Mouse (Mus musculus): ENCODE results near the gene Banf2. TPM values are rescaled to one million over a fixed set of nuclear protein-coding genes. Genes with fewer than 3 reads are reported as not detected.
A peak's percentile ranks its signal among the peaks of the same experiment; 100 is the strongest.

Banf2 gene
- polyA plus RNA-seq, 1 experiment from 2014 or later: not detected

DNA sequence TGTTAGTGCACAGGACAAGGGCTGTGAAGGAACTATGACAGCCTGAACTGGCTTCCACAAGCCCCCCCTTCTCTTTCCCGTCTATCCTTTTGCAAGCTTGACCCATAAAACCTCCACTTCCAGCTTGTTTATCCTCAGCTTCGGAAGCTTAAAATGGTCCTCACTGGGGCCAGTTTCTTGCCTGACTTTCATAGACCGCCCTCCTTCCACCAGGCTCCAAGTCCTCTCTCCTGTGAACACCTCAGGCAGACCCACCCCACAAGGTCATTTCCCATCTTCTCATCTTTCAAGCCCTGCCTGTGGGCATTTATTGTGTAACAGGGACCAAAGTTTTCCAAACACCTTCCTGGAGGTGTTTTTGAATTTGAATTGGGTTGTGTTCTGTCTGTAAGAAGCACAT, 10.4 kb upstream of the Banf2 start:
- no peak for ATAC-seq (ENCODE audit: insufficient read depth)
- H3K4me3 ChIP-seq (ENCODE audit: low read depth, low read length): no peak overlapping the region
- no peak overlapping the region for H3K9ac ChIP-seq
- H3K36me3 ChIP-seq (ENCODE audit: insufficient read depth): no peaks in the 10 kb centered on the region
- WGBS: 50% methylated on average over 3 of the region's 3 CpGs
- H3K27ac ChIP-seq (ENCODE audit: low read depth): no peak overlapping the region
- no peaks in the 10 kb centered on the region for H3K27me3 ChIP-seq (ENCODE audit: insufficient read depth, low read length)
- no peaks in the 10 kb centered on the region for H3K9me3 ChIP-seq (ENCODE audit: low read depth, low read length)
- no peaks in the 10 kb centered on the region for H3K4me1 ChIP-seq (ENCODE audit: insufficient read depth)
- H3K4me2 ChIP-seq: no peak overlapping the region
- DNase-seq: no peak
- no peak for TF ChIP-seq CTCF (IDR thresholded peaks at IDR 0.05; ENCODE audit: low read depth)

- Histone ChIP-seq H3K4me3 (ENCODE audit: low read depth, low read length) (no peak overlapping the region), H3K9me3 (ENCODE audit: low read depth, low read length) (no peaks in the 10 kb centered on the region), H3K36me3 (ENCODE audit: insufficient read depth) (no peaks in the 10 kb centered on the region), H3K27ac (ENCODE audit: low read depth) (no peak overlapping the region), H3K4me1 (ENCODE audit: insufficient read depth) (no peaks in the 10 kb centered on the region), H3K4me2 (no peak overlapping the region), H3K9ac (no peak overlapping the region), H3K27me3 (ENCODE audit: insufficient read depth, low read length) (no peaks in the 10 kb centered on the region)
- TF ChIP-seq CTCF (IDR thresholded peaks at IDR 0.05; ENCODE audit: low read depth): no peak
- ATAC-seq (ENCODE audit: insufficient read depth) (no peak), DNase-seq (no peak)
- 69% methylated on average over 9 of the region's 9 CpGs for WGBS
These were observed 7.5 kb upstream of the Banf2 start for GRCm38 (mm10) chr2:144025361-144025760.

DNA sequence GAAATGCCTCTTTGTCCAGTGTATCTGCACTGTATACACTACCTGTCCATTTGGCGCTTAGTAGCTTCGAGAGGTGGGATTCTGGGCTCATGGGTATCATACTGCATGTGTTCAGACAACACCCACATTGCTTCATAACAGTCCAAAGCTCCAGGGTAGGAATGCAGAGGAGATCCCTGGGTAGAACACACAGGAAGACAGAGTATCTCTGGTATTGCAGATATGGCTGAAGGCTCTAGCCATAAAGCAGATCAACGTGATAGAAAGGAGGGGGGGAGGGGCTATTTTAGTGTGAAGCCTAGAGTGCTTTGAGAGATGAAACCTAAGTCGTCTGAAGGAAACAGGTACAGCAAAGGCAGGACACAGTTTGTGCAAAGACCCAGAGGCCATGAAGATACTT, 6.4 kb upstream of the Banf2 start:
- Histone ChIP-seq H3K27ac (ENCODE audit: low read depth) (no peak overlapping the region), H3K27me3 (ENCODE audit: insufficient read depth, low read length) (no peaks in the 10 kb centered on the region), H3K9ac (no peak overlapping the region), H3K4me1 (ENCODE audit: insufficient read depth) (no peaks in the 10 kb centered on the region), H3K4me3 (ENCODE audit: low read depth, low read length) (no peak overlapping the region), H3K36me3 (ENCODE audit: insufficient read depth) (no peaks in the 10 kb centered on the region), H3K4me2 (no peak overlapping the region), H3K9me3 (ENCODE audit: low read depth, low read length) (no peaks in the 10 kb centered on the region)
- DNase-seq (no peak), ATAC-seq (ENCODE audit: insufficient read depth) (no peak)
- WGBS: 64% methylated on average over 4 of the region's 4 CpGs
- TF ChIP-seq CTCF (IDR thresholded peaks at IDR 0.05; ENCODE audit: low read depth): no peak

- WGBS: 80% methylated on average over 7 of the region's 7 CpGs
These were observed 2.1 kb upstream of the Banf2 start for GRCm38 (mm10) chr2:144030791-144031190.

GRCm38 (mm10) chr2:144044726-144045125, 11.9 kb downstream of the Banf2 start:
- Histone ChIP-seq H3K9ac (no peak overlapping the region), H3K9me3 (ENCODE audit: low read depth, low read length) (peaks cover 4% of the 10 kb centered on the region; the same call in 1 of the 2 replicates), H3K27me3 (ENCODE audit: insufficient read depth, low read length) (no peaks in the 10 kb centered on the region), H3K4me1 (ENCODE audit: insufficient read depth) (no peaks in the 10 kb centered on the region), H3K4me2 (no peak overlapping the region), H3K27ac (ENCODE audit: low read depth) (no peak overlapping the region), H3K4me3 (ENCODE audit: low read depth, low read length) (no peak overlapping the region), H3K36me3 (ENCODE audit: insufficient read depth) (no peaks in the 10 kb centered on the region)
- DNase-seq: no peak
- no peak for ATAC-seq (ENCODE audit: insufficient read depth)
- WGBS: 72% methylated on average over 6 of the region's 6 CpGs
- no peak for TF ChIP-seq CTCF (IDR thresholded peaks at IDR 0.05; ENCODE audit: low read depth)

More at GRCm38 (mm10) chr2:144030791-144031190, 2.1 kb upstream of the Banf2 start:
- Histone ChIP-seq H3K4me3 (ENCODE audit: low read depth, low read length) (no peak overlapping the region), H3K9ac (no peak overlapping the region), H3K4me1 (ENCODE audit: insufficient read depth) (no peaks in the 10 kb centered on the region), H3K27me3 (ENCODE audit: insufficient read depth, low read length) (no peaks in the 10 kb centered on the region), H3K27ac (ENCODE audit: low read depth) (no peak overlapping the region), H3K36me3 (ENCODE audit: insufficient read depth) (no peaks in the 10 kb centered on the region), H3K9me3 (ENCODE audit: low read depth, low read length) (no peaks in the 10 kb centered on the region), H3K4me2 (no peak overlapping the region)
- TF ChIP-seq CTCF (IDR thresholded peaks at IDR 0.05; ENCODE audit: low read depth): no peak
- ATAC-seq (ENCODE audit: insufficient read depth) (no peak), DNase-seq (no peak)

GRCm38 (mm10) chr2:144045756-144046560, 13.1 kb downstream of the Banf2 start:
- Histone ChIP-seq H3K4me3 (ENCODE audit: low read depth, low read length) (no peak overlapping the region), H3K27me3 (ENCODE audit: insufficient read depth, low read length) (no peaks in the 10 kb centered on the region), H3K27ac (ENCODE audit: low read depth) (no peak overlapping the region), H3K9me3 (ENCODE audit: low read depth, low read length) (peaks cover 4% of the 10 kb centered on the region; the same call in 1 of the 2 replicates), H3K9ac (no peak overlapping the region), H3K4me2 (no peak overlapping the region), H3K36me3 (ENCODE audit: insufficient read depth) (no peaks in the 10 kb centered on the region), H3K4me1 (ENCODE audit: insufficient read depth) (no peaks in the 10 kb centered on the region)
- peak; percentile 82 for ATAC-seq (ENCODE audit: insufficient read depth)
- peak; percentile 31 for DNase-seq
- 0 out of 2 replicates have a peak, but pooled peaks have one; percentile 1 for TF ChIP-seq CTCF (IDR thresholded peaks at IDR 0.05; ENCODE audit: low read depth)
- 59% methylated on average over 5 of the region's 5 CpGs for WGBS

DNA sequence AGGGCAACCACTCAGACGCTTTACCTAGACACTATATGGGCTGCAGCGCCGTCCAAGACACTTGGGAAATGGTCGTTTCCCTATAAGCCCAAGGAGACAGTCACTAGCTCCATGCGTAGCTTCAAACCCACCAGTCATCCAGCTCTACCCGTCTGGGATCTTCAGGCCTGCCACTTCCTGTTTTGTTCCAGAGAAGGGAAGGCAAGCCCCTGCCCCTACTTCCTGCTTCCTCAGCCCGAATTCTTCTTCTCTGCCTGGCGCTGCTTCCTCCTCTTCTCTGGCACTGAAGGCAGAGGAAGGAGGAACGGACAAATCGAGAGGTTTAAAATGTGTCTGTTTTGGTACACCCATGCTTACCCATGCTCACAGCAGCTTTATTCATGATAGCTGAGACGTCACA, 14.1 kb downstream of the Banf2 start:
- H3K4me1 ChIP-seq (ENCODE audit: insufficient read depth): no peaks in the 10 kb centered on the region
- DNase-seq (peak; percentile 20), ATAC-seq (ENCODE audit: insufficient read depth) (peak; percentile 50; the same call in 1 of the 2 replicates)
- no peaks in the 10 kb centered on the region for H3K27me3 ChIP-seq (ENCODE audit: insufficient read depth, low read length)
- WGBS: 68% methylated on average over 11 of the region's 11 CpGs
- H3K9ac ChIP-seq: no peak overlapping the region
- no peaks in the 10 kb centered on the region for H3K36me3 ChIP-seq (ENCODE audit: insufficient read depth)
- no peak overlapping the region for H3K4me2 ChIP-seq
- TF ChIP-seq CTCF (IDR thresholded peaks at IDR 0.05; ENCODE audit: low read depth): no peak
- H3K4me3 ChIP-seq (ENCODE audit: low read depth, low read length): no peak overlapping the region
- peaks cover 3% of the 10 kb centered on the region; the same call in 1 of the 2 replicates for H3K9me3 ChIP-seq (ENCODE audit: low read depth, low read length)
- no peak overlapping the region for H3K27ac ChIP-seq (ENCODE audit: low read depth)
